Mouse (Mus musculus): ENCODE data around the gene Bcl7b. TPM values are rescaled to one million over a fixed set of nuclear protein-coding genes. Genes with fewer than 3 reads are reported as not detected.
A peak's percentile ranks its signal among the peaks of the same experiment; 100 is the strongest.

Gene Bcl7b
- polyA plus RNA-seq (2014; fragmentation: Nextera tagmentation; extraction: Ambion mirVana): 47.9 and 56.1 TPM in 2 replicates

DNA sequence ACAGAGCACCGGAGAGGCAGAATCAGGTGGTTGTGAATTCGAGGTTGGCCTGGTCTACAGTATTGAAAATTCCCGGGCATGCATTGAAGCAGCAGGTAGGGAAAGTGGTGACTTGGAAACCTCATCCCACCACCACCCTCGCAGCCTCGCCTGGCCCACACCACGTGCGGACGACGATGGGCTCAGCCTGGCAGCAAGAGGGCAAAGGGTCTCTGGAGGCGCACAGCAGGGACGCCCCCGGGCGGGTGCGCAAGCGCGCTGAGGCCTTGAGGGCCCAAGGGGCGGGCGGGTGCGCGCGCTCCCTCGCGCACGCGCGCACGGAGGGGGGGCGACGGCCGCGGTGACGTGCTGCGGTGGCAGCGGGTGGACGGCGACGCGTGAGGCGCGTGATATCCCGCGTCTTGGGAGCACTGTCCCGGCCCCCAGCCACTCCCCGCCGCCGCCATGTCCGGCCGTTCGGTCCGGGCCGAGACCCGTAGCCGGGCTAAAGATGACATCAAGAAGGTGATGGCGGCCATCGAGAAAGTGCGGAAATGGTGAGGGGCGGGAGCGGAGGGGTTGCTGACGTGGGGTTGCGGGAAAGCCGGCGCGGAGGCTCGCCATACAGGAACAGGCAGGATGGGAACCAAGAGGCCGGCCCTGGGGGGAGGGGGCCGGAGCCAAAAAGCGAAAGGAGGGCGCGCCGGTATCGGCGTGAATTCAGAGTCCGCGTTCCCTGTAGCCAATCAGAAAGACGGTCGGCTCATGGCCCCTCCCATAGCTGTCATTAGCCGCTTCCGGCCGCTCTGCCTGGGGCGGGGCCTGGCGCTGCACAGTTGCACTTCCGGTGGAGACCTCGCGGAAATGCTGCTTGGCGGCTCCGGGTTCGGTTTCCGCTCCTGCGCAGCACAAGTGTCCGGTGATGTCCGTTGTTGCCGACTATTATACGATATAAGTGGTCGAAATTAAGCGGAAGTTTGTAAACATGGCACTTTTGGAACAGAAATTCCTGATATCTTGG is at the start of gene Bcl7b:
Gene Bcl7b, plus strand, starts transcription at position 221 of the 1,000 bp plus-strand sequence.
- no peaks in the 10 kb centered on the region for H3K27me3 ChIP-seq (ENCODE audit: control insufficient read depth, insufficient read depth, low read length)
- H3K4me2 ChIP-seq (replicated peaks; ENCODE audit: low read depth, low read length): peak within 1 kb of the TSS; percentile 84
- ATAC-seq (ENCODE audit: low FRiP score, low TSS enrichment): peak; percentile 98
- peaks cover 5% of the 10 kb centered on the region; the same call in 1 of the 2 replicates for H3K4me1 ChIP-seq (ENCODE audit: control insufficient read depth, insufficient read depth, low read length)
- peaks cover 27% of the 10 kb centered on the region for H3K36me3 ChIP-seq (ENCODE audit: control insufficient read depth, insufficient read depth, low read length)
- H3K9ac ChIP-seq (ENCODE audit: low read depth, low read length): peak within 1 kb of the TSS; percentile 91
- H3K27ac ChIP-seq (ENCODE audit: low read depth, low read length): peak within 1 kb of the TSS; percentile 97
- WGBS: 3% methylated on average over 81 of the region's 95 CpGs
- peak within 1 kb of the TSS; percentile 73 for H3K4me3 ChIP-seq (ENCODE audit: low read length)
- H3K9me3 ChIP-seq (ENCODE audit: control insufficient read depth, low read length): no peaks in the 10 kb centered on the region

GRCm38 (mm10) chr5:135118589-135119081 is 49.4 kb upstream of the Bcl7b start:
- Histone ChIP-seq H3K4me2 (replicated peaks; ENCODE audit: low read depth, low read length) (no peak overlapping the region), H3K27ac (ENCODE audit: low read depth, low read length) (no peak overlapping the region), H3K9ac (ENCODE audit: low read depth, low read length) (peak overlapping the region; percentile 12; the same call in 1 of the 2 replicates), H3K4me1 (ENCODE audit: control insufficient read depth, insufficient read depth, low read length) (peaks cover 3% of the 10 kb centered on the region), H3K9me3 (ENCODE audit: control insufficient read depth, low read length) (no peaks in the 10 kb centered on the region), H3K27me3 (ENCODE audit: control insufficient read depth, insufficient read depth, low read length) (peaks cover 5% of the 10 kb centered on the region; the same call in 1 of the 2 replicates), H3K36me3 (ENCODE audit: control insufficient read depth, insufficient read depth, low read length) (no peaks in the 10 kb centered on the region), H3K4me3 (ENCODE audit: low read length) (no peak overlapping the region)
- WGBS: 19% methylated on average over 6 of the region's 6 CpGs
- ATAC-seq (ENCODE audit: low FRiP score, low TSS enrichment): peak; percentile 8; the same call in 1 of the 2 replicates

DNA sequence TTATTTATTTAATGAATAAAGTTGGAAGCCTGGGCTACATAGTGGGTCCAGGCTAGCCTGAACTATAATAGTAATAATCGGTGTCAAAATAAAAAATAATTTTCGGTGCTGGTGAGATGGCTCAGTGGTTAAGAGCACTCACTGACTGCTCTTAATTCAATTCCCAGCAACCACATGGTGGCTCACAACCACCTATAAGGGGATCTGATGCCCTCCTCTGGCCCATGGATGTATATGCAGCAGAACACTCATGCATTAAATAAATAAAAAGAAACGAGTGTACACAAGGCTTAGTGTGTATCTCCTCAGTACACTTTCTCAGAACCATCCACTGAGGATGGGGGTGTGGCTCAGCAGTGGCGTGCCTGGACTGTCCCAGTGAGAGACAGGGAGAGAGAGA is 47.3 kb upstream of the Bcl7b start:
- no peak for ATAC-seq (ENCODE audit: low FRiP score, low TSS enrichment)
- 60% methylated on average over 4 of the region's 4 CpGs for WGBS
- Histone ChIP-seq H3K27ac (ENCODE audit: low read depth, low read length) (no peak overlapping the region), H3K9me3 (ENCODE audit: control insufficient read depth, low read length) (no peaks in the 10 kb centered on the region), H3K36me3 (ENCODE audit: control insufficient read depth, insufficient read depth, low read length) (no peaks in the 10 kb centered on the region), H3K4me3 (ENCODE audit: low read length) (no peak overlapping the region), H3K27me3 (ENCODE audit: control insufficient read depth, insufficient read depth, low read length) (peaks cover 5% of the 10 kb centered on the region; the same call in 1 of the 2 replicates), H3K4me1 (ENCODE audit: control insufficient read depth, insufficient read depth, low read length) (peaks cover 3% of the 10 kb centered on the region), H3K4me2 (replicated peaks; ENCODE audit: low read depth, low read length) (no peak overlapping the region), H3K9ac (ENCODE audit: low read depth, low read length) (no peak overlapping the region)

GRCm38 (mm10) chr5:135126121-135126520 is 42.0 kb upstream of the Bcl7b start:
- no peak overlapping the region for H3K9ac ChIP-seq (ENCODE audit: low read depth, low read length)
- no peak overlapping the region for H3K4me2 ChIP-seq (replicated peaks; ENCODE audit: low read depth, low read length)
- 54% methylated on average over 6 of the region's 6 CpGs for WGBS
- no peaks in the 10 kb centered on the region for H3K36me3 ChIP-seq (ENCODE audit: control insufficient read depth, insufficient read depth, low read length)
- no peak for ATAC-seq (ENCODE audit: low FRiP score, low TSS enrichment)
- no peak overlapping the region for H3K4me3 ChIP-seq (ENCODE audit: low read length)
- H3K4me1 ChIP-seq (ENCODE audit: control insufficient read depth, insufficient read depth, low read length): no peaks in the 10 kb centered on the region
- no peak overlapping the region for H3K27ac ChIP-seq (ENCODE audit: low read depth, low read length)
- peaks cover 5% of the 10 kb centered on the region; the same call in 1 of the 2 replicates for H3K27me3 ChIP-seq (ENCODE audit: control insufficient read depth, insufficient read depth, low read length)
- H3K9me3 ChIP-seq (ENCODE audit: control insufficient read depth, low read length): no peaks in the 10 kb centered on the region

- no peaks in the 10 kb centered on the region for H3K4me1 ChIP-seq (ENCODE audit: control insufficient read depth, insufficient read depth, low read length)
- whole genome bisulfite sequencing: 78% methylated on average over 5 of the region's 6 CpGs
- no peak overlapping the region for H3K4me2 ChIP-seq (replicated peaks; ENCODE audit: low read depth, low read length)
- H3K4me3 ChIP-seq (ENCODE audit: low read length): no peak overlapping the region
- no peak overlapping the region for H3K9ac ChIP-seq (ENCODE audit: low read depth, low read length)
- no peak overlapping the region for H3K27ac ChIP-seq (ENCODE audit: low read depth, low read length)
- ATAC-seq (ENCODE audit: low FRiP score, low TSS enrichment): no peak
- no peaks in the 10 kb centered on the region for H3K9me3 ChIP-seq (ENCODE audit: control insufficient read depth, low read length)
- no peaks in the 10 kb centered on the region for H3K36me3 ChIP-seq (ENCODE audit: control insufficient read depth, insufficient read depth, low read length)
- H3K27me3 ChIP-seq (ENCODE audit: control insufficient read depth, insufficient read depth, low read length): peaks cover 9% of the 10 kb centered on the region; the same call in 1 of the 2 replicates
Observed at GRCm38 (mm10) chr5:135127669-135128068, 40.4 kb upstream of the Bcl7b start.

- 89% methylated on average over 4 of the region's 4 CpGs for WGBS
- Histone ChIP-seq H3K36me3 (ENCODE audit: control insufficient read depth, insufficient read depth, low read length) (no peaks in the 10 kb centered on the region), H3K9ac (ENCODE audit: low read depth, low read length) (no peak overlapping the region)
Observed at GRCm38 (mm10) chr5:135129747-135130146, 38.3 kb upstream of the Bcl7b start.

DNA sequence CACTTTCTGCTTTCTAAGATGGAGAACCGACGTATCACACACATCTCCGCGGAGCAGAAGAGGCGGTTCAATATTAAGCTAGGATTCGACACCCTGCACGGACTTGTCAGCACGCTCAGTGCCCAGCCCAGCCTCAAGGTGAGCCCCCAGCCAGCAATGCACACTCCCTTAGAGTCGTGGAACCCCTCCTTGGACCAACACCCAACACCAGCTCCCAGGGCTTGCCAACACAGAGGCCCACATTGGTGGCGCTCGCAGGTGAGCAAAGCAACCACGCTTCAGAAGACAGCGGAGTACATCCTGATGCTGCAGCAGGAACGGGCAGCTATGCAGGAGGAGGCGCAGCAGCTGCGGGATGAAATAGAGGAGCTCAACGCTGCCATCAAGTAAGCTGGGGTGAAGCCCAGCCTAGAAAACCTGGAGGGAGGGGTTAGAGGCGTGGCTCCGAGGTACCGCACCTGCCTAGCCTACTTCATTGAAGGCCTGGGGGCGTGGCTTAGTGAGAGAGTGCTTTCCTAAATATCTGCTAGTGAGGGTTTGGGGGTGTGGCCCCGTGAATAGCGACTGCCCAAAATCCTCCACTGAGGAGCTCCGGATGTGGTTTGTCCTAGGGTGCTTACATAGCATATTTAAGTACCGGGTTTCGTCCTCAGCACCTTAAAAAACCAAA is 34.2 kb upstream of the Bcl7b start:
- Histone ChIP-seq H3K9ac (ENCODE audit: low read depth, low read length) (no peak overlapping the region), H3K4me3 (ENCODE audit: low read length) (peak overlapping the region; percentile 21; the same call in 1 of the 2 replicates), H3K4me1 (ENCODE audit: control insufficient read depth, insufficient read depth, low read length) (no peaks in the 10 kb centered on the region), H3K4me2 (replicated peaks; ENCODE audit: low read depth, low read length) (peak overlapping the region; percentile 38), H3K36me3 (ENCODE audit: control insufficient read depth, insufficient read depth, low read length) (no peaks in the 10 kb centered on the region), H3K9me3 (ENCODE audit: control insufficient read depth, low read length) (no peaks in the 10 kb centered on the region), H3K27me3 (ENCODE audit: control insufficient read depth, insufficient read depth, low read length) (peaks cover 32% of the 10 kb centered on the region), H3K27ac (ENCODE audit: low read depth, low read length) (no peak overlapping the region)
- WGBS: 4% methylated on average over 26 of the region's 26 CpGs
- peak; percentile 78 for ATAC-seq (ENCODE audit: low FRiP score, low TSS enrichment)

More at GRCm38 (mm10) chr5:135129747-135130146, 38.3 kb upstream of the Bcl7b start:
- Histone ChIP-seq H3K4me3 (ENCODE audit: low read length) (no peak overlapping the region), H3K27me3 (ENCODE audit: control insufficient read depth, insufficient read depth, low read length) (peaks cover 29% of the 10 kb centered on the region), H3K4me2 (replicated peaks; ENCODE audit: low read depth, low read length) (no peak overlapping the region), H3K4me1 (ENCODE audit: control insufficient read depth, insufficient read depth, low read length) (no peaks in the 10 kb centered on the region), H3K9me3 (ENCODE audit: control insufficient read depth, low read length) (no peaks in the 10 kb centered on the region), H3K27ac (ENCODE audit: low read depth, low read length) (no peak overlapping the region)
- no peak for ATAC-seq (ENCODE audit: low FRiP score, low TSS enrichment)

GRCm38 (mm10) chr5:135134534-135134933 is 33.5 kb upstream of the Bcl7b start:
- Histone ChIP-seq H3K27me3 (ENCODE audit: control insufficient read depth, insufficient read depth, low read length) (peaks cover 32% of the 10 kb centered on the region), H3K9me3 (ENCODE audit: control insufficient read depth, low read length) (no peaks in the 10 kb centered on the region), H3K36me3 (ENCODE audit: control insufficient read depth, insufficient read depth, low read length) (no peaks in the 10 kb centered on the region), H3K27ac (ENCODE audit: low read depth, low read length) (no peak overlapping the region), H3K9ac (ENCODE audit: low read depth, low read length) (no peak overlapping the region), H3K4me3 (ENCODE audit: low read length) (peak overlapping the region; percentile 21; the same call in 1 of the 2 replicates), H3K4me1 (ENCODE audit: control insufficient read depth, insufficient read depth, low read length) (no peaks in the 10 kb centered on the region), H3K4me2 (replicated peaks; ENCODE audit: low read depth, low read length) (peak overlapping the region; percentile 38)
- WGBS: 3% methylated on average over 8 of the region's 8 CpGs
- ATAC-seq (ENCODE audit: low FRiP score, low TSS enrichment): no peak

Measured in kidney, embryonic 14.5 days (tissue).